Mouse (Mus musculus): ENCODE results near the gene Csf1. TPM values are rescaled to one million over a fixed set of nuclear protein-coding genes. Genes with fewer than 3 reads are reported as not detected.

Csf1 gene
- total and polyA plus RNA-seq, 3 experiments = 0.12 to 0.19 TPM; not detected in 1

DNA sequence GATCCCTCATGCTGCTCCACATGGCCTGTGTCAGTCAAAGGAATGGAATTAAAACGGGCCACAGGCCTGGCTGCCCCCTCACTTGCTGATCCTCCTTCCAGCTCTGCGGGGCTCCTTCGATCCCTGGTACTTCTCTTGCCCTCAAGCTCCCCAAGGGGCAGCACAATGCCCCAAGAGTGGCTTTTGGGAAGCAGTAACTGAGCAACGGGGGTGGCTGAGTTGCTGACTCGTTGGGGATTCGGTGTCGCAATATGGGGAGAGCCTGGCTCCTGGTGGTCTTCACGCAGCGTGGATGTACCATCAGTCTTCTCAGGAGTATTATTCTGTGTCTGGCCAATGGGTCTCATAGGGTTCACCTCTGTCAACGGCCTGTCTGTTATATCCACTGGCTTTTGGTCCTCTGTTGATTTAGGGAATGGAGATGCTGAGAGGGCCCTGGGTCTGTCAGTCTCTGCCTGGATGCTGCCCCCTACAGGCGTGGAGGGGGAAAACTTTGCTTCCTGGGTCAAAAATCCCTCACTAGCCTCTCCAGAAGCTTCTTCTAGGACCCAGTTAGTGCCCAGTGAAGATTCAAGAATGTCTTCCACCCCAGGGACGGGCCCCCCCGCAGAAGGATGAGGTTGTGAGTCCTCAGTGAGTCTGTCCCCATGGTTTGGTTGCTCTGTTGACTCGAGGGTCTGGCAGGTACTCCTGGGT lies 11.9 kb downstream of the Csf1 start:
- TF ChIP-seq RAD21 (IDR thresholded peaks at IDR 0.05; ENCODE audit: low read depth, low read length) (peak; percentile 8), JUND (IDR thresholded peaks at IDR 0.05; ENCODE audit: low read depth, low read length) (no peak), USF2 (IDR thresholded peaks at IDR 0.05; ENCODE audit: borderline replicate concordance in 1 of 2, insufficient read depth in 1 of 2, low read depth in 1 of 2, low read length in 2 of 2) (no peak), SMC3 (IDR thresholded peaks at IDR 0.05; ENCODE audit: low read depth, low read length) (peak; percentile 31), EP300 (IDR thresholded peaks at IDR 0.05; ENCODE audit: low read depth in 1 of 2, low read length in 2 of 2) (no peak), NRF1 (IDR thresholded peaks at IDR 0.05; ENCODE audit: insufficient read depth, low read depth, low read length, poor library complexity, severe bottlenecking) (no peak), MAZ (IDR thresholded peaks at IDR 0.05; ENCODE audit: low read depth, low read length) (no peak), E2F4 (IDR thresholded peaks at IDR 0.05; ENCODE audit: borderline replicate concordance, low read depth, low read length) (no peak), MXI1 (IDR thresholded peaks at IDR 0.05; ENCODE audit: low read depth, low read length) (no peak), CTCF (IDR thresholded peaks at IDR 0.05 in 2 of 3, conservative IDR thresholded peaks at IDR 0.05 in 1 of 3; ENCODE audit: control insufficient read depth in 1 of 3, insufficient read depth in 1 of 3, low read depth in 2 of 3, low read length in 3 of 3, poor library complexity in 1 of 3, severe bottlenecking in 1 of 3) (peak; percentile 47 to 64 (median 52))
- DNase-seq (ENCODE audit: low read depth, low spot score) = peak; percentile 22
- no peaks in the 10 kb centered on the region for H3K36me3 ChIP-seq (ENCODE audit: control insufficient read depth in 1 of 2, insufficient read depth in 2 of 2, low read length in 2 of 2)
- no peaks in the 10 kb centered on the region for H3K4me1 ChIP-seq (ENCODE audit: control insufficient read depth in 1 of 2, insufficient read depth in 2 of 2, low read length in 2 of 2)
- no peak overlapping the region for H3K4me3 ChIP-seq (ENCODE audit: control insufficient read depth in 1 of 2, insufficient read depth in 1 of 2, low read depth in 2 of 2, low read length in 2 of 2)
- no peak overlapping the region for H3K9ac ChIP-seq (ENCODE audit: control insufficient read depth, low read depth, low read length, poor library complexity, severe bottlenecking)
- no peak overlapping the region for H3K27ac ChIP-seq (ENCODE audit: control insufficient read depth, low read depth, low read length)
- no peaks in the 10 kb centered on the region for H3K9me3 ChIP-seq (replicated peaks; ENCODE audit: insufficient read depth, low read length)
- H3K79me2 ChIP-seq (ENCODE audit: control insufficient read depth, insufficient read depth, low read length, poor library complexity) = no peaks in the 10 kb centered on the region
- no peaks in the 10 kb centered on the region; a peak in 2 of 4 replicates for H3K27me3 ChIP-seq (ENCODE audit: control insufficient read depth in 1 of 2, insufficient read depth in 2 of 2, low read length in 2 of 2)

DNA sequence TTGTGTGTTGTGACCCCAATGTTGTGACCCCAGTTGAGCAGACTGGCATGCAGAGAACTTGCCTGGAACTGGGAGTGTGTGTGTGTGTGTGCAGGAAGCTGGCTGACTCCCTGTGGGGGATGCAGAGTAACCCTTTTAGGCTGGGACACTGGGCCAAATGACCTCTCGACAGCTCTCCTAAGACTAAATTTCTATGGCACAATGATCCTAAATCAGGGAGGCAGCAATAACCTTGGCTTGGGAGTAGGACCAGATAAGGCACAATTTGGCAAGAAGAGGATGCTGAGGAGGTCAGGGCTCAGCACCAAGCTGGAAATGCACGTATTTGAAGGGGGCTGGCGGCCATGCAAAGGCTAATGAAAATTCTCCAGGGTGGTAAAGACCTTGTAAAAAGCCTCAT lies 14.2 kb downstream of the Csf1 start:
- H3K27me3 ChIP-seq (ENCODE audit: control insufficient read depth in 1 of 2, insufficient read depth in 2 of 2, low read length in 2 of 2) = no peaks in the 10 kb centered on the region; a peak in 2 of 4 replicates
- H3K79me2 ChIP-seq (ENCODE audit: control insufficient read depth, insufficient read depth, low read length, poor library complexity) = no peaks in the 10 kb centered on the region
- TF ChIP-seq POLR2AphosphoS5 (IDR thresholded peaks at IDR 0.05; ENCODE audit: borderline replicate concordance, low read depth, low read length) (no peak), CTCF (IDR thresholded peaks at IDR 0.05 in 2 of 3, conservative IDR thresholded peaks at IDR 0.05 in 1 of 3; ENCODE audit: control insufficient read depth in 1 of 3, insufficient read depth in 1 of 3, low read depth in 2 of 3, low read length in 3 of 3, poor library complexity in 1 of 3, severe bottlenecking in 1 of 3) (no peak), ETS1 (IDR thresholded peaks at IDR 0.05; ENCODE audit: low read depth, low read length) (no peak), GATA1 (IDR thresholded peaks at IDR 0.05; ENCODE audit: low read depth, low read length) (no peak), MYC (IDR thresholded peaks at IDR 0.05; ENCODE audit: low read depth, low read length) (no peak), MYB (IDR thresholded peaks at IDR 0.05; ENCODE audit: low read depth, low read length) (no peak), MAFK (IDR thresholded peaks at IDR 0.05; ENCODE audit: borderline replicate concordance, low read depth, low read length) (no peak), RAD21 (IDR thresholded peaks at IDR 0.05; ENCODE audit: low read depth, low read length) (no peak), EP300 (IDR thresholded peaks at IDR 0.05; ENCODE audit: low read depth in 1 of 2, low read length in 2 of 2) (no peak)
- no peak overlapping the region for H3K9ac ChIP-seq (ENCODE audit: control insufficient read depth, low read depth, low read length, poor library complexity, severe bottlenecking)
- H3K4me1 ChIP-seq (ENCODE audit: control insufficient read depth in 1 of 2, insufficient read depth in 2 of 2, low read length in 2 of 2) = no peaks in the 10 kb centered on the region
- H3K27ac ChIP-seq (ENCODE audit: control insufficient read depth, low read depth, low read length) = no peak overlapping the region
- no peaks in the 10 kb centered on the region for H3K9me3 ChIP-seq (replicated peaks; ENCODE audit: insufficient read depth, low read length)
- no peaks in the 10 kb centered on the region for H3K36me3 ChIP-seq (ENCODE audit: control insufficient read depth in 1 of 2, insufficient read depth in 2 of 2, low read length in 2 of 2)
- no peak for DNase-seq (ENCODE audit: low read depth, low spot score)
- no peak overlapping the region for H3K4me3 ChIP-seq (ENCODE audit: control insufficient read depth in 1 of 2, insufficient read depth in 1 of 2, low read depth in 2 of 2, low read length in 2 of 2)

Measured in MEL (cell line).